Mouse (Mus musculus) urinary bladder, postnatal 25 days (tissue): Measurements from ENCODE around the gene Id4.

Experiments used
- DNase-seq: peaks from one replicate; pipeline ENCODE4 v3.0.0; 2022; ENCODE audit warnings: low spot score

Id4 gene

DNA sequence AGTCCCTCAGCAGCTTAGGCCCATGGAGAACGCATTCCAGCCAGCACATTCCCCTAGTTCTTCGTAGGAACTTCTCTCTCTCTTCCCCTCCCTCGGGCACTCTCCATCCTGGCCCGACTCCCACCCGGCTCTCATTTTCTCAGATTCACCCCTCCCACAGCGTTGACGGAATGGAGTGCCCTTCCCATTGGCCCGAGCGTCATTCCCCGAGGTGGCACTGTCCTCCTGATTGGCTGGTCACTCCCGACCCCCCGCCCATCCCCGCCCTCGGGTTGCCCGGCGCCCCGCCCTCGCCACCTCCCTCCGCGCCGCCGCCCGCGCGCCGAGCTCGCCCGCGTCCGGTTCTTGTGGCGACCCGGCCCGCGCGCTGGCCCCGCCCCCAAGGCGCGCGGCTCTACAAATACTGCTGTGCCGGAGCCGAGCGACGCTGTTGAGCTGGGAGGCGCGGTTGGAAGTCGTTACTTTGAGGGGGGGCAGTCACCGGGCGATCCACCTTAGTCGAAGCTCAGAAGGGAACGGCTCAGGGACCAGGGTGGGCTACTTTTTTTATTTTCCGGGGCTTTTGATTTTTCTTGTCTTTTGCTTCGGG, at the start of gene Id4:
TSS of gene Id4 (plus strand) at position 539 of the 589 bp plus-strand sequence.
- peak; percentile 95 for DNase-seq

- DNase-seq: peak; percentile 5
Observed at GRCm38 (mm10) chr13:48227136-48227535, 33.9 kb upstream of the Id4 start.

DNA sequence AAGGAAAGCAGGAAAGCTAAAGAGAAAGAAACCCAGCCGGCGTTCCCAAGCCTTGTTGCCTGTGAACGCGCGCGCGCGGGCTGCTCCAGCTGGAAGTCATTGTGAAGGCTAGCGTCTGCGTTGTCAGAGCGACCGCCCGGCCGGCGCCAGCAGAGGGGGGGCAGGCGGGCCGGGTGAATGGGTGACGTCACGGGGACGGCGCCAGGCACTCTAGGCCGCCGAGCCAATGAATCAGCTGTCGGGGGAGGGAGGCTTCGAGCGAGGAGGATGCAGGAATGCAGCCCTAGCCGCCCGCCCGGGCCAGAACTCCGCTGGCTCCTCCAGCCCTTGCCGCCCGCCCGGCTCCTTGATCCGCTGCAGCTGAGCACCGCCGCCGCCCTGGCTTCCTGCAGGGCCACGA, 33.3 kb upstream of the Id4 start:
- DNase-seq: peak; percentile 93

DNA sequence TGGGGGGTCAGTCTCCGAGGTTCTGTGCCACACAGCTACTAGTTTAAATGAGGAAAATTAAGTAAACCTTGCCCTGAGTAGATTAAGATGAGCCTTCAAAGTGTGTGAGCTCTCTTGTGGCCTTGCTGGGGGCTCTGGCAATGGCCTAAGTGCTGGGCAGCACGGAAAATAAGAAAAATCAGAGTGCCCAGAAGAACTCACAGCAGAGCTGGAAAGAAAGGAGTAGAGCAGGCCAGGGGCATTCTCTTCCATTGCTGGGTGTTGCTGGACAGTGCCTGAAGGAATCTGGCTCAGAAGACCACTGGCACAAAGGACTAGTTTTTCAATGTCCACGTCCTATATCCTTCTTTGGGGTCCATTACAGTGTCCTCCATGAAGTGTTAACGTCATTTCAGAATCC, 32.9 kb upstream of the Id4 start:
- DNase-seq: no peak

DNA sequence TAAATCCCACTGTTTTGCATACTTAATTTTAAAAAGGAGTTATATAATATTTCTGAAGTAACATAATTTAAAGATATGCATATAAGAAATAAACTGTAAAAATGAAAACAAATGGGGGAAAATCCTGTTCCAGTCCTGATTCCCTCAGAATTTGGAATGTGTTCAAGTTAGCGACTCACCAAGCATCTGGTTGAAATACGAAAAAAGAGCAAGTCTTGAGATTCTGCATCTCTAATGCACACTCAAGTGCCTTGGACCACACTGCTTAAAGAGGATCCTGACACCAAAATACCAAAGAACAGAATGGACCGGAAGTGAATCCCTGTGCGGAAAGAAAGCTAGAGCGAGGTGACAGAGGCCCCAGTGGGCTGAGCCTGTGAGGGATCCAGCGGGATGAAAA, 30.0 kb upstream of the Id4 start:
- no peak for DNase-seq

DNA sequence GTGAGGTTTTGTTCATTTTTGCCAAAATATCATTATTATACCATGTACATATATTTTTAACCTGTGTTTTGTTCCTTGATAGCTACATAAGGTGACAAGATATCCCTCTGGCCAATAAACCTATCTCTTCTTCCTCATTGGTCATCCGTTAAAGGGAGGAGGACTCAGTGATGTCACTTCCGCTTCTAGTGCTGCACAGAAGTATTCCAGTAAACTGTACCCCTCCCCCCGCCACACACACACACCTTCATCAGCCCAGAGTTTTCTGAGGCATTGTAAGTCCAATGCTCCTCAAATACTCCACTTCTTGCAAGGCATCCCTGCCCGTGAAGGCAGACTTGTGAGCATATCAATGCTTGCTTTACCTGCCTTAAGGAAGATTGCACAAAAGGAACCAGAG, 24.6 kb upstream of the Id4 start:
- DNase-seq: no peak

DNA sequence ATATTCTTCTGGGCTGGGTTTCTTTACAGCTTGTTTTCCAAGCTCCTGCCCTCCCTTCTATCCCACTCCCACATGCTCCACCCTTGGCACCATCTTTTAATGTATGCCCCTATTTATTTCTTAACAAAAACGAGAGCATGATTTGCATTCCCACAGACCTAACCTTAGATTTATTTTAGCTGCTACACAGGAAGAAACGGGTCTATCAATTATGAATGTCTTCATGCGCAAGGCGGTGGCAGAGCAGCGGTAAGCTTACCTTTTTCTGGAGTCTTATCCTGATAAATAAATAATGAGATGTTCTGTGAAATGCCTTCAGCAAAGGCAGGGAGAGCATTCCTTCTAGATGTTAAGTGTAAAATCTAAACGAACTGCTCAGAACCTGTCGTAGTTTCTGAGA, 24.2 kb upstream of the Id4 start:
- DNase-seq: no peak

DNA sequence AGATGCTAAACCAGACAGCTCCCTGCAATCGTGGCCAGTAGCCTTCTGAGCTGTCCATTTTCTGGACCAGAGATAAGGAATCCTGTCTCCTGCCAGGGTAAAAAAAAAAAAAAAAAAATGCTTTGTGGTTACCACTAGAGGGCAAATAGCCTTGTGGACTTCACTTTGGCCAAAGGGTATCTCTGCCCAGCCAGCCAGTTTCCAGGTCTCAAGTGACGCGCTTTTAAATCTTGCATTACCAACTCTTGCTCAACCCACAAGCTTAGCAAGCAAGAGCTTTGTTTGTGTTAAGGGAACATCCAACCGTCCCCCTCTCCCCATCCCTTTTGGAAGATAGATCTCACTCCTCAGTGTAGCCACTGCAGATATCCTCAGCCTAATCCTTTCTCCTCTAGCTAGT, 23.5 kb upstream of the Id4 start:
- DNase-seq: peak; percentile 18

DNA sequence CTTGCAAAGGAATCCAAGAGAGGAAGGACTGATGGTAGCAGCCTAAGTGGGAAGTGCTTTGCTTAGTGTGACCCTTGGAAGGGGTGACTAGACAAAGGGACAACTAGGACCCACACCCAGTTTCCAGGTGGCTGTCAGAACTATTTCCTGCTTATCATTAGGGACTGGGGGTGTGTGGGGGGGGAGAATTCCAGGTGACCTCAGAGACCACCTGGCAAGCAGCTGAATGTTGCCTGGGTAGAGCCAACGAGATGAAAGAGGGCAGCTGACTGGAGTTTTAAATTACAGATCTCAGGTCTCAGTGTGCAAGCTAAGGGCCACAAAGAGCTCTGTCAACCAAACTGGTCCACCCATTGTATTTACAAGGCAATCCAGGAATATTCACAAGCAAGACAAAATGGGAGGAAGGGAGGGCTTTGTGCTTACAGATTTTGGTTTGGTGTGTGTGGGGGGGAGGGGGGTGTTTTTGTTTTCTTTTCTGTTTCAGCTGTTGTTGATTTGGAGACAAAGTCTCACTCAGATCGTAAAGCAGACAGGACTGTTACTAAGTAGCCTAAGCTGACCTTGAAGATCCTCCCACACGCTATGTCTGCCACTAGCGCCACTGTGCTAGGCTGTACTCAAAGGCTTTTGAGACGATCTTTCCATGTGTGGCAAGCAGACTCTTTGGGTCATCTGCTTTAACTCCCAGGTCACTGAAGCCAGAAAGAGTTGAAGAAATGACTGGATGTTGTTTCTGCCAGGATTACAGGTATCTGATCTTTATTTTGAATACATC, 15.6 kb upstream of the Id4 start:
- DNase-seq: no peak

DNA sequence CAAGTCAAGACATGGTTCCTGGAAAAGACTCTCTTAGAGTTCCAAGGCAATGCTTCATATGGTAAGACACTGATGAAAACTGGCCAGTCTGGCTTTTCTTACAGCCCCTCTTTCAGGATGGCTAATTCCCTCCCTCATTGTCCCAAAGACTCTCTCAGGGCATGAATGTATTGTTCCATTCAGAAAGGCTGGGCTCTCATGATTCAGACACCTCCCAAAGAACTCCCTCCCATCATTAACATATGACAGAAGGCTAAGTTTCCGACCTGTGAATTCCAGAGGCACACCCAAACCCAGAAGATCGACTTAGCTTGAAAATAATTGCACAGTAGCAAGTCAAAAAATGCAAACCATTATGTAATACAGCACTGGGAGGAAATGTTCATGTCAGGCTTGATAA, 8.5 kb upstream of the Id4 start:
- DNase-seq: no peak

- DNase-seq: no peak
Observed at GRCm38 (mm10) chr13:48255026-48255425, 6.0 kb upstream of the Id4 start.

DNA sequence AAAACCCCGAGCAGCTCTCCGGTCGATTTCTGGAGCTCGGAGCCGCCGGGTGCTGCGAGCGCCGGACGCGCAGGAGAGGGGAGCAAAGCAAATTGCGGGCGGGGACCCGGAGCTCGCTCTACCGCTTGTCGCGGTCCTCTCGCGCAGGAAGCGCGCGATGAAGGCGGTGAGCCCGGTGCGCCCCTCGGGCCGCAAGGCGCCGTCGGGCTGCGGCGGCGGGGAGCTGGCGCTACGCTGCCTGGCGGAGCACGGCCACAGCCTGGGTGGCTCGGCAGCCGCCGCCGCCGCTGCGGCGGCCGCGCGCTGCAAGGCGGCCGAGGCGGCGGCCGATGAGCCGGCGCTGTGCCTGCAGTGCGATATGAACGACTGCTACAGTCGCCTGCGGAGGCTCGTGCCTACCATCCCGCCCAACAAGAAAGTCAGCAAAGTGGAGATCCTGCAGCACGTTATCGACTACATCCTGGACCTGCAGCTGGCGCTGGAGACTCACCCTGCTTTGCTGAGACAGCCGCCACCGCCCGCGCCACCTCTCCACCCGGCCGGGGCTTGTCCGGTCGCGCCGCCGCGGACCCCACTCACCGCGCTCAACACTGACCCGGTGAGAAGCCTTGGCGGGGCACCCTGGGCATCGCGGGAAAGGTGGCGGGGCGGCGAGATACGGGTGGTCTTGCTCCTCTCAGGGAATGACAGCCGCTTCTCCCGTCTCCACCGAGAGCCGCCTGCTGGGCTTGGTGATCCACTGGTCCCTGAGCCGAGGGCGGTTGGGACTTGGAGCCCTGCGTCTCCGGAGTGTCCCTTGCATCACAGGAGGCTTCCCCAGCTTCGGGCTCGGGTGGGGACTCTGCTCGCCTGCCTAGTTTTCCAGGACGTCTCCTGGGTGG, 553 bp downstream of the Id4 start:
- DNase-seq: peak; percentile 44

DNA sequence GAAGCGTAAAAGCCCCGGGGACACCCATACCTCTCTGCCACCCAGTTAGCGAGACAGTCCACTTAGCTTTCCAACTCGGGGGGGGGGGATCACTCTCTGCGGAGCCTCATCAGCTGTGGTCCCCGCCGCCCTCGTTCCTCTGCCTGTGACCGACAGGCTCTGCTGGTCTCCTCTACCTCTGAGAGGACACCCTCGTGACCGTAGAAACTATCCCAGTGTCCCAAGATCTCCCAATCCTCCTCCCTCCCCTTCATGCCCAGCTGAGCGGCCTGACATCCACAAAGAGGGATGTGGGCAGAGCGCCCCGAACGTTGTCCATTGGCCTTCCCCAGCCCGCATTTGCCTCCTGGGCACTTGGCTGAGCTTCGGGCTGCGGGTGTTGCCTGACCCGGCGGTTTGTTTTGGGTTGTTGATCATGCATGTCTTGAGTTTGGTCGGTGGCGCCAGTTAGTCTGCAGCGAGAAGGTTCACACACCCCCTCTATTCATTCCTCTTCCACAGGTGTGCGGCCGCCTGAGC, 1.5 kb downstream of the Id4 start:
- DNase-seq: peak; percentile 29

DNA sequence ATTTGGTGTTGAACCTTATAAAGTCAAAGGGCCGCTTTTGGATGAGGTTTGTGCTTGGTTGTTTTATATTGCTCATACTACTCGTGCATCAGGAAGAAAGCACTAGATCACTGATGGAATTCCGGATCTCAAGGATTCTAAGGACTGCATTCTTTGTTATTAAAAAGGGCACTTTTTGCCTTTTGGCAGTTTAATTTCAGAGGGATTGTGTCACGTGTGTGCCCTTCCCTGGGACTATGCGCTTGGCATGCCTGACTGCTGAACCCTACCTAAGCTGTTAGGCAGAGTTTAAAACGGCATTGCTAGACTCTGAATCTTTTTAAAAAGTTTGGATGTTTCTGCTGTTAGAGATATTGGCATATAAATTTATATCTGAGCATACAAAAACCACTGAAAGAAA, 4.0 kb downstream of the Id4 start:
- DNase-seq: no peak

- peak; percentile 15 for DNase-seq
Observed at GRCm38 (mm10) chr13:48273451-48274069, 12.5 kb downstream of the Id4 start.

DNA sequence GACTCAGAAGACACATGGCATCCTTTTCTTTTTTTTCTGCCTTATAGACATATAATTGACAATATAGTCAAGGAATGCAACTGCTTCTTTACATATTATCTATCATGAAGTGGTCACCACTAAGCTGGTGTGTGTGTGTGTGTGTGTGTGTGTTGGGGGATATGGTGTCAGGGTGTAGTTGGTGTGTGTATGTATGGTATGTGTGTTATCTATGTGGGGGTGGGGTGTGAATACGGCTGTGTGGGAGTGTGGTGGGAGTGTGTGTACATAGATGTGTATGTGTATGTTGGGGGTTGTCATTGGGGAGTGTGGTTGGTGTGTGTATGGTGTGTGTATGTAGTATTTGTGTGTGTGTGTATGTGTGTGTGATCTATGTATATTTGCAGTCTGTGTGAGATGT, 13.1 kb downstream of the Id4 start:
- DNase-seq: no peak

DNA sequence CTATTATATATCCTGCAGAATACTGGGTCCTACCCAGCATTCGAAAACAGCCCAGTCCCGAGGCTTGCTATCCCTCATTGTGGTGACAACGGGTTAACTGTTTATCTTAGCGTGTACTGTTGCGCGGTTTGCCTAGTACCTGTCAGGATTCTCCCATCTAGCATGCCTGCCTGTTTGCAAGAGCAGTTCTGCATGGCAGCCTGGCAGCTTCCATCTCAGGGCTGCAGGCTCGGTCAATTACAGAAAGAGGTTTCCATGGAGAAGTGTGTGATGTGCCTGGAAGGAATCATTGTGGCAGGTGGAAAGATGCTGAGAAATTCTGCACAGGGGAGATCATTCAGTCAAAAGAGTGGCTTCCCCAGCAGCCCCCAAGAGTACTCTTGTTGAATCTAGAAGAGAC, 16.0 kb downstream of the Id4 start:
- no peak for DNase-seq

GRCm38 (mm10) chr13:48284426-48284825, 23.4 kb downstream of the Id4 start:
- peak; percentile 30 for DNase-seq

DNA sequence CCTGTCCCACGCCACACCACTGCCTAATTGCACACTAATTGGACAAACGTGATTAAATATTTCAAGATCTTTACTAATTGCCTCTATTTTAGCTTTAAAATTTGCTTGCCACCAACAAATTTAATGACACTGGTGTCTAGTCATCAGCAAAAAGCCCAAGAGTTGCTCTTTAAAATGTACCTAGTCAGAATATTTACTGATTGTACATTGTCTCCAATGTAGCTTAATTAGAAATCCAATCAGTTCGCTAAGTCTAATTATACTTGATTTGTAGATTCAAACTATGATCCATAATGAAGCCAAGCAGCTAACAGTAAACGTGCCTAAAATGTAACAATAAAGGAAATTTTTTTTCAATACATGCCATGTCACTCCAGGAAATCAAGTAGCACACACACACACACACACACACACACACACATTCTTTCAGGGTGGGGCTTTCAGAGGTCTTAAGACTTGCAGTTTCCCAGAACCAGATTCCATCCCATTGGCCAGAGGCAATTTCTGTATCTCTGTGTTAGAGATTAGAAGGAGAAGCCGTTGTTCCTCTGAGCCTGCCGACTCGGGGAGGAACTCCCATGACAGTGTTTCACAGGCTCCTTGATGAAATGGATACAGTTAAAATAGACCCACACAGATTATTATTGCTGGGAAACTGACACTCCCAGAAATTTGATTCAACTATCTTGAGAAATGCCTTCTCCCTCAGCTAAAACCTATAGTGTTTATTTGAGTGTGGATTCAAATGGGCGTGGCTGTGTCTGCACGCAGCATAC, 24.1 kb downstream of the Id4 start:
- no peak for DNase-seq

GRCm38 (mm10) chr13:48290427-48290826, 29.4 kb downstream of the Id4 start:
- no peak for DNase-seq

DNA sequence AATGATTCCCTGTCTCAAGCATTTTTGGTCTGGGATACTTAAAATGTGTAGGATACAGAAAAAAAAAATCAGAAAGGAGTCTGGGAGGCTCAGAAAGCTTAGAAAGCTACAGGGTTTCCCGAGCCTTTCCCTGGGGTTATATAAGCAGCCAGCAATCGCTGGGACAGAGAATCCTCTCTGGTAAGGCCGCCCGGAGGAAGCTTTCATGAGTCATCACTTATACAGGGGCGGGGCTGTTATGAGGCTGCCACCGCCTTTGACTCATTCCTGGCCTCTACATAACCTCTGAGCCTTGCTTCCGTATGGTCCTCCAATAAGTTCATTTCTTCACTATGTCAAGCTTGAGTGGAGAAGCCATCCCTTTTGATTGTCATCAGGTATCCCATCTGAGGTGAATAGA, 53.5 kb downstream of the Id4 start:
- peak; percentile 33 for DNase-seq
